Mouse (Mus musculus) ovary, adult 10 weeks (tissue): ENCODE measurements around the gene Sdc4. TPM values are rescaled to one million over a fixed set of nuclear protein-coding genes. Genes with fewer than 3 reads are reported as not detected.

ENCODE experiments used
- polyA plus RNA-seq: library from polyadenylated mRNA; stranded (reverse); fragments of 350-450 nt; fragmentation: Illumina TruSeq; extraction: RNeasy Lipid Tissue Mini Kit (QIAGEN cat#74804); gene quantifications from one replicate; pipeline ENCODE4 v1.2.3, GENCODE M21; 2014

The Sdc4 gene
- polyA plus RNA-seq = 107 TPM

DNA sequence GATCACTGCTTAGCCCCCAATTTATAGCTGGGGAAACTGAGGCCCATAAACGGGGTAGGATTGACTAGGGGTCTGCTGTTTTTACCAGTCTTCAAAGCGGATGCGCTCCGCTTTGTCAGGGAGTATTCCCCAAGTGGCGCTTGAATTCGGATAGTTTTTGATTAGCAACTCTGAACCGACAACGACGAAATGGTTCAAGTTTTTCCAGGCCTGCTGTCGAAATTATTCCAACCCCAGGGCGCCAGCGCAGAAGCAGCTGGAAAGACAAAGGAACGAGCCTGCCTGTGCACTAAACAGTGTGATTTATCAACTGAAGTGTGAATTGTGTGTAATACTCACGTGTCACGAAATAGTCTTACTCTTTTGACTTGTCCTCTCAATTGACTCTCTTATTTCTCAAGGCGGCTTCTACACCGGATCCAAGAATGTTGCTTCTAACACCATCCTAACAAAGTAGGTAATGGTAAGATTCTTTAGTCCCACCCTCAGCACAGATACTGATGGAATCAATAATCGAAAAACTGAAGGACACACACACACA lies at the start of gene Sdc4:
Gene Sdc4, minus strand, starts transcription at position 428 of the 541 bp plus-strand sequence.

DNA sequence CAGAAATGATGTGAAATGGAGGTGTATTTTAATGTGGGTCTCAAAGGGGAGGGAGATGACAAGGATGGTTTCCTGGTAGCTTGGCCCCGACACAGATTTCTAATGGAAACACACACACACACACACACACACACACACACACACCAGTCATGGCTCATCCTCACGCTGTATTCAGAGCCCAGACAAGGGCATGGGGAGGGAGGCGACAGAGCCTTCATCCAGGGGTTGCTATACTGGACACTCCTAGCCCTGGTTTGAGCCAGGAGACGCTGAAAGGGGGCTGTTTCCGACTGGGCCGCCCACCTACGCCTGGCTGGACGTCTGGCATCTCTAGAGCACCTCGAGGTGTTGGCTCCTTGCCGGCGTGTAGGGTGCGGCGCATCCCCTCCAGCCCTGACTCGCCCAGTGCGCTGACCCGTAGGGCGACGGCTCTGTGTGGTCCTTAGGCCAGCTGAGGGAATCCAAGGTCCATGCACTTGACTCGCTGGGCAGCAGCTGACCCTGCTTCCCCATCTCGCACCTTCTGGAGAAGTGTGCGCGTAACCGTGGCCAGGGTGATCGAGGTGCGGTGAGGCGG lies 42.1 kb upstream of the Sdc4 start, which contains the start of gene Dbndd2:
Gene Dbndd2, plus strand, starts transcription at position 426 of the 577 bp plus-strand sequence.

DNA sequence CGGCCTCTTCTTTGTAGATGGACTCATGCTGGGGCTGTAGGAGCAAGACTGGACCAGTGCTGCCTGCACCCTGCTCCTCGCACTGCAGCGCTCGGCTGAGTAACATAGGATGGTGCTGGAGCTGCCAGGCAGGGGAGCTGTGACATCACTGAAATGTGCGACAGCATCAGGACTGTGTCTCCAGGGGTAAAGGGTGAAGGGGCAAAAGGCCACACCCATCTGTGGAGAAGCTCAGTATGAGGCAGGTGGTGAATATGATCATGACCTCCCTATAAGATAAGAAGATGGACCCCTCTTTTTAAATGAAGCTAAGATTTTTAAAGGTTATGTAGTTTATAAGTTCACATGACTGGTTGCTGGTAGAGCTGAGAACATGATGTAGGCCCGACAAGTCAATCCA lies 29.9 kb upstream of the Sdc4 start, which contains the start of gene Trp53tg5:
Gene Trp53tg5, minus strand, starts transcription at position 101 of the 400 bp plus-strand sequence.

DNA sequence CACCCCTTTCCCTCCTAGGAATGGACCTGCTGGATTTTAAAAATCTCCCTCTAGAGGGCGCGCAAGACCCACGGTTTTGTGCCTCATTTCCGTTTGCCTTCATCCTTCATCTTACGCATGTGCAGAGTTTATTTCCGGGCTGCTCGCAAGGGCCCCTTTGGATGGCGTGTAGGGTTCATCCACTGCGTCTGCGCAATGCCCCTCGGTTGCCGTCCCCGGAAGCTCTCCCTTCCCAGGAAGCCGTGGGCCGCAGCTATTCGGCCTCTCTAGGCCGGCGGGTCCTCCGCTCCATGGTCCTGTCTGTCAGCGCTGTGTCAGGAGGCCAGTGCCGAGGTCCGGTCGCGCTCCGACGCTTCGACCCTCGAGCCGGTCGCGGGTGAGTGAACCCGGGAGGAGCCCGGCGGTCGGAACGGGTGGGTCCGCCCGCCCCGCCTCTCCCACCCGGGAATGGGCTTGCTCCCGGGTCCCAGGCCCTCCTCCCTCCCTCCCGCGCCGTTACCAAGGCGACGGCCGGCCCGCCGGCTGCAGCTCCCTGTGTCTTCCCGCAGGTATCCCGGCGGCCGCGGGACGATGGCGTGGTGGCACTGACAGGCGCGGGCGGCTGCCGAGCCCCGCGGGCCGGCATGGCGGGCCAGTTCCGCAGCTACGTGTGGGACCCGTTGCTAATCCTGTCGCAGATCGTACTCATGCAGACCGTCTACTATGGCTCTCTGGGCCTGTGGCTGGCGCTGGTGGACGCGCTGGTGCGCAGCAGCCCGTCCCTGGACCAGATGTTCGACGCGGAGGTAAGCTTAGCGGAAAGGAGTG lies 17.3 kb upstream of the Sdc4 start, which contains the start of gene Gm20458:
Gene Gm20458, plus strand, starts transcription at position 223 of the 807 bp plus-strand sequence.

DNA sequence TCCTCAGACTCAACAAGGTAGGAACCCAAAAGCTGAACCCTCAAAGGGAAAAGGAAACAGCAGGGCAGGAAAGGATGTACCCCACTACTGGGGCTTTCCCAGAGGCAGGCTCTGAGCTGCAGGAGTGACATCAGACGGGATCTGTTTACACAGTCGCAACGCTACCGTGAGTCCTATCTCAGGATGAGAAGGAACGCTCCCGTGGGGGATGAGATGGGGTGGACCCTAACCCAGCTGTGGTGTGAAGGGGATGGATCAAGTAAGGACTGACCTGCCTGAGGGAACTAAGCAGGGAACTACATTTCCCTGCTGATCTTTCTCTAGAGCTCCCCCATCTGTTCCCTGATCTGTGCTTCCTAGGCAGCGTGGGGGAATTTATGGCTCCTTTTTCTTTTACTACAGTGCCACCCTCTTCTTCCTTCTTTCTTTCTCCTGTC lies 13.2 kb upstream of the Sdc4 start, which contains the start of gene Sys1:
Gene Sys1, plus strand, starts transcription at position 101 of the 437 bp plus-strand sequence.

DNA sequence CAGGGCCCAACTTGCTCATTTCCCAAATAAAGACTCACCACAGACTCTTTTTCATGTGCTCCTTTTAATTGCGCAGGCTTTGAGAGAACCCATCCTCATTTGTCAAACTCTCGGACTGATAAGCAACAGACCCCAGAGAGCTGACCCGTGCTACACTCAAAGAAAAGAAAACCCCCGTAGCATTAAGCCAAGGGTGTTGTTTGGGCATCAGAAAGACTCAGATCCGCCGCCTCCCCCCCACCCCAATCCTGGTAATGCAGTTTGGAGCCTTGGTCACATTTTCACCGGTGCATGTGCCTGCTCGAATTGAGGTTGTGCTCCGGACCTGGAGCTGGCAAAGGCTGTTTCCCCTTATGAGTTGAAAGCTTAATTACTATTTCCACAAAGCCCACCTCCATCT lies 38.6 kb downstream of the Sdc4 start, which contains the start of gene Matn4:
Gene Matn4, minus strand, starts transcription at position 101 of the 400 bp plus-strand sequence.

DNA sequence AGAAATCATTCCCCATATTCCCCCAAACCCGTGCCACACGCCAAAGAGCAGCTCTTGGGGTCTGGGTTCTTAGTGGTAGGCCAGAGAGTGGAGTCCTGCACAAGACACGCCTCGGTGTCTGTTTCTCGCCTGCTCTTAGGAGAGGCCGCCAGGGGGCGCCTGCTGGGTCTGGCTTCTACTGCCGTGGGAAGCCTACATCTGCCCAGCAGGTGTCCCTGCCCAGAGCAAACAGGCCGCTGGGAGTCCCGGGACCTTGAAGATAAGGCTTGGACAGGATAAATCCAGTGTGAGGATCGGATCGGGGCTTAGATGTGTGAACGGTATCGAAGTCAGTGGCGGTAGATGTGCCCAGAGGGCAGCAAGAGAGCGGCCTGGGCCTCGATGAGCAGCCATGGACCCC lies 40.8 kb downstream of the Sdc4 start, which contains the start of gene Rbpjl:
Gene Rbpjl, plus strand, starts transcription at position 236 of the 400 bp plus-strand sequence.

DNA sequence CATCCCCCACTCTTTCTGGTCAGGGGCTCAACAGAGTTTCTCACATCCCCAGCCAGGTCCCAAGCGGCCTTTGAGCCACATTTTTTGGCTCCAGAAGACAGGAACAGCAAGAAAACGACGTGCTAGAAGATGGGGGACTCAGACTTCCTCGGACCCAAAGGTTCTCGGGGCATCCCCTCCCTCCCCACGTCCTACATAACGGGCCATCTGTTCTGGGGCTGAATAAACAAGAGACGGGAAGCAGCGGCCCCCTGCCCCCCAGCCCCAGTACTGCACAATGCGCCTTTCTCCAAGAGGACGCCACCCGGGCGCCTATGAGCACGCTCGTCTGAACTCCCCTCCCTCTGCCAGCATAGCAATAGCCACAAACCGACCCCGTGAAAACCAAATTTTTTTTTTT lies 54.7 kb downstream of the Sdc4 start, which contains the start of gene Slpi:
Gene Slpi, minus strand, starts transcription at position 76 of the 400 bp plus-strand sequence.

Other genes starting within 250 kb of the Sdc4 start
- gene Wfdc15a, start 243.8 kb downstream of the Sdc4 start, polyA plus RNA-seq = not detected
- 1.3 TPM for gene Wfdc15b, start 222.2 kb downstream of the Sdc4 start, polyA plus RNA-seq
- gene Svs2, start 205.4 kb downstream of the Sdc4 start, polyA plus RNA-seq = not detected
- gene Svs3b, start 187.2 kb downstream of the Sdc4 start, polyA plus RNA-seq = not detected
- not detected for gene Svs4, start 165.4 kb downstream of the Sdc4 start, polyA plus RNA-seq
- not detected for gene Svs3a, start 154.6 kb downstream of the Sdc4 start, polyA plus RNA-seq
- gene Svs6, start 127.1 kb downstream of the Sdc4 start, polyA plus RNA-seq = not detected
- gene Svs5, start 111.1 kb downstream of the Sdc4 start, polyA plus RNA-seq = 0.91 TPM
- gene Slpi, start 54.8 kb downstream of the Sdc4 start, polyA plus RNA-seq = not detected
- not detected for gene Rbpjl, start 40.7 kb downstream of the Sdc4 start, polyA plus RNA-seq
- not detected for gene Matn4, start 38.7 kb downstream of the Sdc4 start, polyA plus RNA-seq
- 8.4 TPM for gene Sys1, start 13.1 kb upstream of the Sdc4 start, polyA plus RNA-seq
- not detected for gene Gm20458, start 17.1 kb upstream of the Sdc4 start, polyA plus RNA-seq
- not detected for gene Trp53tg5, start 29.8 kb upstream of the Sdc4 start, polyA plus RNA-seq
- gene Dbndd2, start 42.2 kb upstream of the Sdc4 start, polyA plus RNA-seq = 4.7 TPM
- gene Pigt, start 53.6 kb upstream of the Sdc4 start, polyA plus RNA-seq = 8.6 TPM
- 1.8 TPM for gene Wfdc2, start 118.5 kb upstream of the Sdc4 start, polyA plus RNA-seq
- gene Spint3, start 129.6 kb upstream of the Sdc4 start, polyA plus RNA-seq = not detected
- 0.66 TPM for gene Wfdc6a, start 141.6 kb upstream of the Sdc4 start, polyA plus RNA-seq
- not detected for gene Eppin, start 149.7 kb upstream of the Sdc4 start, polyA plus RNA-seq
- not detected for gene Wfdc6b, start 169.6 kb upstream of the Sdc4 start, polyA plus RNA-seq
- not detected for gene Wfdc8, start 169.7 kb upstream of the Sdc4 start, polyA plus RNA-seq
- gene Wfdc16, start 194.9 kb upstream of the Sdc4 start, polyA plus RNA-seq = not detected
- gene Wfdc10, start 212.2 kb upstream of the Sdc4 start, polyA plus RNA-seq = 4.0 TPM
- not detected for gene Wfdc9, start 212.7 kb upstream of the Sdc4 start, polyA plus RNA-seq
- not detected for gene Wfdc11, start 230.2 kb upstream of the Sdc4 start, polyA plus RNA-seq
- gene Wfdc13, start 241.2 kb upstream of the Sdc4 start, polyA plus RNA-seq = not detected